Mouse (Mus musculus) B cell, adult 62 days (primary cell): ENCODE measurements around the gene Scml2. TPM values are rescaled to one million over a fixed set of nuclear protein-coding genes. Genes with fewer than 3 reads are reported as not detected.

Experiments
- total RNA-seq: library from RNA; stranded (reverse); gene quantifications from 4 replicates; pipeline ENCODE4 v1.2.4, GENCODE M21; 2023

The Scml2 gene
- total RNA-seq: 0.19 TPM in 1 of 4 replicates, not detected in the others

GRCm38 (mm10) chrX:161116893-161117292 is at the start of gene Scml2:
Gene Scml2, plus strand, starts transcription at chrX:161117193.

GRCm38 (mm10) chrX:161287156-161287555 is 170.2 kb downstream of the Scml2 start, which contains the start of gene Gm15262:
Gene Gm15262, plus strand, starts transcription at chrX:161287456.

Other genes with a start within 250 kb of the Scml2 start
- gene Gja6, start 210.1 kb upstream of the Scml2 start, total RNA-seq: 0.37 to 0.49 TPM (median 0.44 TPM) in 3 of 4 replicates, not detected in the other
- gene Cdkl5, start 122.5 kb upstream of the Scml2 start, total RNA-seq: 2.2 to 2.7 TPM (median 2.6 TPM) in 4 replicates
- not detected in 4 replicates for gene Gm15262, start 170.3 kb downstream of the Scml2 start, total RNA-seq